Mouse (Mus musculus): ENCODE results near the gene Ing5. TPM values are rescaled to one million over a fixed set of nuclear protein-coding genes. Genes with fewer than 3 reads are reported as not detected.

The Ing5 gene
- total and polyA plus RNA-seq, 3 experiments = 13.7 to 18.7 (median 16.2) TPM

DNA sequence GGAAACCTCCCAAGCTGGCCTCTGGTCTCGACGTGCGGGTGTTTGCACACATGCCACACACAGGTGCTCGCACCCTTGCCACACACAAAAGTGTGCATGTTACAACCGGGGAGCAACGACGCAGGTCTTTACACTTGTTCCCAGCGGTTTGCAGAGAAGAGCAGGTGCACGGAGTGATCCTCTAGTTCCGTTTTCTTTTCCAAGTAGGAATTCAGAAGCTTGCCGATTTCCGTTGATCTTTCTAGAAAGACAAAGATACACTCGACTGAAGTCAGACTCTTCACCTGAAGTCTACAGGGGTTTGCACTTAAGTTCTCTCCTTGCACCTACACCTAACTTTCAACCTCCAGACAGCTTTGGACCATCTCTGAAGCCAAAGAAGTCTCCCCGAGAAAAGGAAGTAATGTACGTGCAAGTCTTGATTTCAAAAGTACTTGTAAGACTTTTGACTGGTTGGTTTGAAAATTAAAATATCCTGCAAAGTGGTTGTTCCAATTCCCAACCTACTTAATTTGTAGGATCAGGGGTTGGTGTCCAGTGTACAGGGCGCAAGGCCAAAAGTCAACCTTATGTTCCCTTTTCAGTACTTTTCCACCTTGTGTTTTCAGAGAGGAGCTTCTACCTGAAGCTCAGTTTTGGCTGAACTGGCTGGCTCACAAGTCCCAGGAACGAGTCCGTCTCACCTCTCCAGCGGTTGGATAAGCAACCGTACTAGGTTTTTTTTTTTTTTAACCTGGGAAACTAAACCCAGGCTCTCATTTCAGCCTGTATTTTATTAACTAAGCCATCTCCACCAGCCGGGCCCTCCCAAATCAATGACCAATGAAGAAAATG lies 2.9 kb upstream of the Ing5 start:
- Histone ChIP-seq H3K4me3 (replicated peaks in 1 of 3; ENCODE audit: low read depth in 2 of 3, low read length in 2 of 3, poor library complexity in 1 of 3) (peak overlapping the region; percentile 80 to 99 (median 84)), H3K27ac (ENCODE audit: insufficient read depth, low read depth) (no peak overlapping the region), H3K36me3 (replicated peaks in 1 of 2; ENCODE audit: control insufficient read depth in 1 of 2, insufficient read depth in 1 of 2, low read length in 1 of 2) (peaks cover 21 to 53% of the 10 kb centered on the region in 2 experiments), H3K27me3 (replicated peaks) (no peaks in the 10 kb centered on the region), H3K79me2 (replicated peaks; ENCODE audit: control insufficient read depth, extremely low read depth, insufficient read depth, poor library complexity, severe bottlenecking) (peaks cover 34% of the 10 kb centered on the region), H3K9me3 (replicated peaks; ENCODE audit: low read length) (no peaks in the 10 kb centered on the region), H3K4me1 (ENCODE audit: control insufficient read depth in 1 of 2, insufficient read depth in 2 of 2) (peaks cover 12 to 53% of the 10 kb centered on the region in 2 experiments; a peak in 3 of 4 replicates), H3K4me2 (ENCODE audit: insufficient read depth, low read depth, poor library complexity, severe bottlenecking) (peak overlapping the region; percentile 96), H3K9ac (ENCODE audit: insufficient read depth, low read depth) (peak overlapping the region; percentile 87)
- no peak for DNase-seq (ENCODE audit: extremely low read depth)
- in situ Hi-C loops (cut with MboI; ENCODE audit: low pct_ligation_motif_present, low pct_unique_long_range_greater_than_20kb, low sequenced_read_pairs) (no loop called here), dilution Hi-C loops (cut with MboI; ENCODE audit: extremely low pct_ligation_motif_present, extremely low pct_unique_long_range_greater_than_20kb, low sequenced_read_pairs) (no loop called here)
- TF ChIP-seq RAD21 (IDR thresholded peaks at IDR 0.05; ENCODE audit: low read depth, low read length) (no peak), MAX (IDR thresholded peaks at IDR 0.05; ENCODE audit: low read length) (no peak), TBP (conservative IDR thresholded peaks at IDR 0.05; ENCODE audit: low read depth, low read length) (no peak), MAFK (IDR thresholded peaks at IDR 0.05; ENCODE audit: insufficient replicate concordance, low read length) (no peak), SIN3A (IDR thresholded peaks at IDR 0.05; ENCODE audit: low read length) (no peak), HCFC1 (IDR thresholded peaks at IDR 0.05; ENCODE audit: low read depth, low read length) (no peak), RCOR1 (conservative IDR thresholded peaks at IDR 0.05; ENCODE audit: low read depth, low read length) (no peak), MXI1 (IDR thresholded peaks at IDR 0.05; ENCODE audit: low read depth, low read length) (no peak), SMC3 (IDR thresholded peaks at IDR 0.05; ENCODE audit: low read depth, low read length) (no peak)

- H3K9ac ChIP-seq (ENCODE audit: insufficient read depth, low read depth) = peak within 1 kb of the TSS; percentile 87
- H3K27ac ChIP-seq (ENCODE audit: insufficient read depth, low read depth) = peak within 1 kb of the TSS; percentile 73
- H3K4me3 ChIP-seq (replicated peaks in 1 of 3; ENCODE audit: low read depth in 2 of 3, low read length in 2 of 3, poor library complexity in 1 of 3) = peak within 1 kb of the TSS; percentile 80 to 99 (median 84)
- H3K27me3 ChIP-seq (replicated peaks) = no peaks in the 10 kb centered on the region
- dilution Hi-C loops (cut with MboI; ENCODE audit: extremely low pct_ligation_motif_present, extremely low pct_unique_long_range_greater_than_20kb, low sequenced_read_pairs) (no loop called here), in situ Hi-C loops (cut with MboI; ENCODE audit: low pct_ligation_motif_present, low pct_unique_long_range_greater_than_20kb, low sequenced_read_pairs) (no loop called here)
- H3K36me3 ChIP-seq (replicated peaks in 1 of 2; ENCODE audit: control insufficient read depth in 1 of 2, insufficient read depth in 1 of 2, low read length in 1 of 2) = peaks cover 28 to 53% of the 10 kb centered on the region in 2 experiments
- H3K79me2 ChIP-seq (replicated peaks; ENCODE audit: control insufficient read depth, extremely low read depth, insufficient read depth, poor library complexity, severe bottlenecking) = peaks cover 34% of the 10 kb centered on the region
- no peaks in the 10 kb centered on the region for H3K9me3 ChIP-seq (replicated peaks; ENCODE audit: low read length)
- H3K4me2 ChIP-seq (ENCODE audit: insufficient read depth, low read depth, poor library complexity, severe bottlenecking) = peak within 1 kb of the TSS; percentile 99
- peak; percentile 97 for DNase-seq (ENCODE audit: extremely low read depth)
- peaks cover 12 to 58% of the 10 kb centered on the region in 2 experiments; a peak in 3 of 4 replicates for H3K4me1 ChIP-seq (ENCODE audit: control insufficient read depth in 1 of 2, insufficient read depth in 2 of 2)
- TF ChIP-seq MXI1 (IDR thresholded peaks at IDR 0.05; ENCODE audit: low read depth, low read length) = peak; percentile 93
- TF ChIP-seq BHLHE40 (IDR thresholded peaks at IDR 0.05; ENCODE audit: low read depth, low read length) = peak; percentile 94
- no peak for TF ChIP-seq ZNF384 (IDR thresholded peaks at IDR 0.05; ENCODE audit: low read depth, low read length)
- peak; percentile 84 for TF ChIP-seq SIN3A (IDR thresholded peaks at IDR 0.05; ENCODE audit: low read length)
- peak; percentile 74; the same call in 1 of the 2 replicates for TF ChIP-seq ETS1 (conservative IDR thresholded peaks at IDR 0.05; ENCODE audit: low read depth, low read length)
- no peak for TF ChIP-seq RAD21 (IDR thresholded peaks at IDR 0.05; ENCODE audit: low read depth, low read length)
- TF ChIP-seq NELFE (IDR thresholded peaks at IDR 0.05; ENCODE audit: low read depth, low read length) = peak; percentile 86
- TF ChIP-seq SMC3 (IDR thresholded peaks at IDR 0.05; ENCODE audit: low read depth, low read length) = no peak
- TF ChIP-seq UBTF (IDR thresholded peaks at IDR 0.05; ENCODE audit: low read depth, low read length) = no peak
- TF ChIP-seq MYC (IDR thresholded peaks at IDR 0.05; ENCODE audit: low read depth, low read length) = peak; percentile 96
- TF ChIP-seq TBP (conservative IDR thresholded peaks at IDR 0.05; ENCODE audit: low read depth, low read length) = peak; percentile 84
- peak in 1 of 2 experiments; percentile 16; a peak in 1 of 4 replicates for TF ChIP-seq CTCF (conservative IDR thresholded peaks at IDR 0.05 in 1 of 2, IDR thresholded peaks at IDR 0.05 in 1 of 2; ENCODE audit: low read depth in 2 of 2, low read length in 2 of 2)
- peak; percentile 95 for TF ChIP-seq ELF1 (IDR thresholded peaks at IDR 0.05; ENCODE audit: low read depth, low read length)
- peak; percentile 78 for TF ChIP-seq IRF4 (IDR thresholded peaks at IDR 0.05; ENCODE audit: low read depth, low read length)
- peak; percentile 84 for TF ChIP-seq TCF12 (IDR thresholded peaks at IDR 0.05; ENCODE audit: low read depth, low read length)
- TF ChIP-seq ZKSCAN1 (IDR thresholded peaks at IDR 0.05; ENCODE audit: borderline replicate concordance, low read depth, low read length) = no peak
- no peak for TF ChIP-seq MAFK (IDR thresholded peaks at IDR 0.05; ENCODE audit: insufficient replicate concordance, low read length)
- no peak for TF ChIP-seq PAX5 (IDR thresholded peaks at IDR 0.05; ENCODE audit: low read length)
- peak; percentile 86 for TF ChIP-seq HCFC1 (IDR thresholded peaks at IDR 0.05; ENCODE audit: low read depth, low read length)
- TF ChIP-seq USF1 (IDR thresholded peaks at IDR 0.05; ENCODE audit: low read depth, low read length) = peak; percentile 82
- peak; percentile 66; the same call in 1 of the 2 replicates for TF ChIP-seq MEF2A (IDR thresholded peaks at IDR 0.05; ENCODE audit: borderline replicate concordance, low read depth, low read length)
- peak; percentile 85 for TF ChIP-seq POLR2A (IDR thresholded peaks at IDR 0.05; ENCODE audit: low read depth, low read length)
- TF ChIP-seq ZMIZ1 (IDR thresholded peaks at IDR 0.05; ENCODE audit: low read depth, low read length) = peak; percentile 48; the same call in 1 of the 2 replicates
- TF ChIP-seq CHD2 (IDR thresholded peaks at IDR 0.05; ENCODE audit: low read length) = no peak
- peak; percentile 63 for TF ChIP-seq USF2 (conservative IDR thresholded peaks at IDR 0.05; ENCODE audit: low read depth, low read length)
- peak; percentile 53; the same call in 1 of the 2 replicates for TF ChIP-seq POLR2AphosphoS2 (IDR thresholded peaks at IDR 0.05; ENCODE audit: low read depth, low read length)
- peak; percentile 94 for TF ChIP-seq E2F4 (IDR thresholded peaks at IDR 0.05; ENCODE audit: insufficient replicate concordance, low read depth, low read length)
Measured at GRCm38 (mm10) chr1:93801741-93802238, 2.0 kb upstream of the Ing5 start, which contains the start of gene Dtymk. Gene Dtymk, minus strand, starts transcription at chr1:93801934.

Data from CH12.LX (cell line).